Mouse (Mus musculus) cerebellum, postnatal 10 days (tissue): ENCODE measurements at regions not wholly inside any gene's neighbourhood (a gene's known extent, or its start where the extent isn't known, plus 50 kb on each side); places are given as distances from the start of the nearest gene placed in this dataset.

Experiments
- DNase-seq, 2 experiments: peaks; one replicate each; pipeline ENCODE4 v3.0.0; 2021; ENCODE audit warnings: mixed read lengths in 2 of 2

- DNase-seq, result no peak
Measured at GRCm38 (mm10) chr8:67143479-67143878, 283.5 kb downstream of the Naf1 start.

- no peak for DNase-seq
Measured at GRCm38 (mm10) chr8:67181741-67182140, 321.7 kb downstream of the Naf1 start.

GRCm38 (mm10) chr8:67199213-67199612, 324.4 kb upstream of the Nat3 start:
- no peak for DNase-seq

- DNase-seq, result no peak
Measured at GRCm38 (mm10) chr8:67206064-67206463, 317.6 kb upstream of the Nat3 start.

- no peak for DNase-seq
Measured at GRCm38 (mm10) chr8:67231921-67232701, 291.5 kb upstream of the Nat3 start.

- peak; percentile 3 to 14 for DNase-seq
Measured at GRCm38 (mm10) chr8:67238934-67239333, 284.7 kb upstream of the Nat3 start.

GRCm38 (mm10) chr8:67278759-67279158, 244.9 kb upstream of the Nat3 start:
- peak in 1 of 2 experiments; percentile 6 for DNase-seq

GRCm38 (mm10) chr8:67279449-67279848, 244.2 kb upstream of the Nat3 start:
- DNase-seq, result no peak

GRCm38 (mm10) chr8:67310494-67310893, 213.2 kb upstream of the Nat3 start:
- no peak for DNase-seq

GRCm38 (mm10) chr8:67317371-67317770, 206.3 kb upstream of the Nat3 start:
- DNase-seq, result no peak

- DNase-seq, result no peak
Measured at GRCm38 (mm10) chr8:67318675-67319074, 205.0 kb upstream of the Nat3 start.

GRCm38 (mm10) chr8:67320535-67320934, 203.1 kb upstream of the Nat3 start:
- no peak for DNase-seq

- DNase-seq, result no peak
Measured at GRCm38 (mm10) chr8:67328439-67328838, 195.2 kb upstream of the Nat3 start.

GRCm38 (mm10) chr8:67377061-67377460, 146.6 kb upstream of the Nat3 start:
- DNase-seq, result peak in 1 of 2 experiments; percentile 11

- peak; percentile 46 to 61 for DNase-seq
Measured at GRCm38 (mm10) chr8:67405947-67406346, 117.7 kb upstream of the Nat3 start.

- no peak for DNase-seq
Measured at GRCm38 (mm10) chr8:67414826-67415225, 108.8 kb upstream of the Nat3 start.

- DNase-seq, result no peak
Measured at GRCm38 (mm10) chr8:67422521-67422920, 101.1 kb upstream of the Nat3 start.
